8 mouse cellular contexts compared by ENCODE assay signal in the genomic region with DNA sequence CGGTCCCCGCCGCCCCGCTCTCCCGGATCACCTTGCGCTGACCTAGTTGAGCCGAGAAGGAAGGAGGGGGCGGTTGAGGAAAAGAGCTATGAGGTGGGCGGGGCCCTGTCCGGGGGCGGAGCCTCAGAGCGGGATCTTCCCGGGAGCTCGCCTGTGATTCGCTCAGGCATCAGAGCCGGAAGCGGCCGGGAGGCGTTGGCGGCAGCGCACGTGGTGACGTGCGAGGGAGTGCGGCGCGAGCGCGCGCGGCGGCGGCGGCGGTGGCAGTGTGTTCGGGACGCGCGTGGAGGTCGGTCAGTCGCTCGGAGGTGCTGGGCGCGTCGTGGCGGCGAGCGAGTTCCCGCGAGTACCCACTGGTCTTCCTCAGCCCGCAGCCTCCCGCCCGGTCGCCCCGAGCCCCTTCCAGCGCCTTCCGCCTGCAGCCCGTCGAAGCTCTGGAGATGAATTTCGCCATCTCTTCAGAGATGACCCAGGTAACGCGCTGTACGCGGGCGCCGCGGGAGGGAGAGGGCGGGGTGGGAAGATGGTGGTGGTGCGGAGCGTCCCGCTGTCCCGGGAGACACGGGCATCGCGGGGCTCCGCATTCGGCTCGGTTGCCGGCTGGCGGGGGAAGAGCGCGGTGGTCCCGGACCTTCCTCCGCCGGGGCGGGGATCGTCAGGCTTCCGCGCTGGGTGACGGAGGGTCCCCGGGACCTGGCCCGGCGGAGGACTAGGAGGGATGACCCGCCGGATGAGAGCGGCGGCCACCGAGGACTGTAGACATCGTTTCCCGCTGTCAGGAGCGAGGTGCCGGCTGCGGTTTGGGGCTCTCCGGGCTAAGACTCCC. TPM values are rescaled to one million over a fixed set of nuclear protein-coding genes. Genes with fewer than 3 reads are reported as not detected.
DNase-seq lines count a peak whose midpoint lies in the region; ATAC-seq and TF ChIP-seq lines count a peak whose summit lies in the region.

A gene (plus strand): TSS at position 195 of the 826 bp plus-strand sequence.

- H3K36me3 ChIP-seq in heart, embryonic 12.5 days, result peaks cover 3% of the 10 kb centered on the region
- H3K36me3 ChIP-seq in kidney, postnatal 0 days (ENCODE audit: insufficient read depth, low read length), result peaks cover 2% of the 10 kb centered on the region; the same call in 1 of the 2 replicates
- peaks cover under 1% of the 10 kb centered on the region; the same call in 1 of the 2 replicates for H3K36me3 ChIP-seq in liver, embryonic 11.5 days (ENCODE audit: control insufficient read depth, insufficient read depth, low read length)
- H3K36me3 ChIP-seq in stomach, embryonic 14.5 days (ENCODE audit: control insufficient read depth, insufficient read depth, low read length), result 0 out of 2 replicates have a peak, but pooled peaks cover under 1% of the 10 kb centered on the region

- TF ChIP-seq CTCF in kidney, postnatal 0 days (IDR thresholded peaks at IDR 0.05; ENCODE audit: low read depth), result no peak

- H3K9ac ChIP-seq in heart, embryonic 12.5 days, result peak within 1 kb of the TSS; percentile 95
- H3K9ac ChIP-seq in kidney, postnatal 0 days (ENCODE audit: low read depth, low read length), result peak within 1 kb of the TSS; percentile 95
- H3K9ac ChIP-seq in liver, embryonic 11.5 days (ENCODE audit: low read depth, low read length), result peak within 1 kb of the TSS; percentile 93
- peak within 1 kb of the TSS; percentile 95 for H3K9ac ChIP-seq in stomach, embryonic 14.5 days (replicated peaks; ENCODE audit: low read depth, low read length)

- peak; percentile 99 for DNase-seq in CD4-positive helper T cell, adult 2 months (ENCODE audit: low read depth, low spot score)
- DNase-seq in brain, embryonic 18.5 days (ENCODE audit: low read depth, low spot score), result peak; percentile 90
- peak; percentile 98 for DNase-seq in kidney, postnatal 0 days (ENCODE audit: low spot score)
- DNase-seq in liver, embryonic 11.5 days (ENCODE audit: low spot score), result peak; percentile 96
- DNase-seq in naive thymus-derived CD4-positive, alpha-beta T cell, adult 2 months (ENCODE audit: low read depth), result peak; percentile 99

- H3K27ac ChIP-seq in heart, embryonic 12.5 days (ENCODE audit: poor library complexity, severe bottlenecking), result peak within 1 kb of the TSS; percentile 94
- H3K27ac ChIP-seq in kidney, postnatal 0 days, result peak within 1 kb of the TSS; percentile 97
- peak within 1 kb of the TSS; percentile 92 for H3K27ac ChIP-seq in liver, embryonic 11.5 days (ENCODE audit: low read depth, low read length)
- H3K27ac ChIP-seq in stomach, embryonic 14.5 days (ENCODE audit: low read length), result peak within 1 kb of the TSS; percentile 90

- H3K4me2 ChIP-seq in heart, embryonic 12.5 days, result peak within 1 kb of the TSS; percentile 85
- H3K4me2 ChIP-seq in kidney, postnatal 0 days (ENCODE audit: low read length), result peak within 1 kb of the TSS; percentile 68
- H3K4me2 ChIP-seq in liver, embryonic 11.5 days, result peak within 1 kb of the TSS; percentile 75
- peak within 1 kb of the TSS; percentile 64 for H3K4me2 ChIP-seq in stomach, embryonic 14.5 days (replicated peaks; ENCODE audit: low read depth, low read length)

- ATAC-seq in erythroid progenitor cell, adult 5-6 weeks (replicated peaks; ENCODE audit: low FRiP score, poor library complexity, severe bottlenecking), result peak; percentile 87
- ATAC-seq in heart, embryonic 12.5 days (ENCODE audit: insufficient number of reproducible peaks, low FRiP score), result peak; percentile 95
- ATAC-seq in kidney, postnatal 0 days (replicated peaks; ENCODE audit: low FRiP score, low read depth), result peak; percentile 95
- ATAC-seq in liver, embryonic 11.5 days (replicated peaks; ENCODE audit: low FRiP score), result peak; percentile 88
- ATAC-seq in stomach, embryonic 14.5 days (ENCODE audit: insufficient number of reproducible peaks, insufficient read depth, low FRiP score, low read depth), result peak; percentile 95

- H3K9me3 ChIP-seq in heart, embryonic 12.5 days (replicated peaks), result no peaks in the 10 kb centered on the region
- H3K9me3 ChIP-seq in kidney, postnatal 0 days (replicated peaks; ENCODE audit: low read length), result no peaks in the 10 kb centered on the region
- no peaks in the 10 kb centered on the region for H3K9me3 ChIP-seq in liver, embryonic 11.5 days (ENCODE audit: control insufficient read depth, low read length)
- H3K9me3 ChIP-seq in stomach, embryonic 14.5 days (ENCODE audit: control insufficient read depth, low read depth, low read length), result no peaks in the 10 kb centered on the region

- peak within 1 kb of the TSS; percentile 76 for H3K4me3 ChIP-seq in heart, embryonic 12.5 days
- peak within 1 kb of the TSS; percentile 94 for H3K4me3 ChIP-seq in kidney, postnatal 0 days (replicated peaks; ENCODE audit: low read depth, low read length)
- peak within 1 kb of the TSS; percentile 93 for H3K4me3 ChIP-seq in liver, embryonic 11.5 days (ENCODE audit: low read depth, low read length)
- H3K4me3 ChIP-seq in stomach, embryonic 14.5 days (ENCODE audit: low read depth, low read length), result peak within 1 kb of the TSS; percentile 96

- WGBS in heart, embryonic 12.5 days, result under 1% methylated on average over 85 of the region's 104 CpGs
- WGBS in kidney, postnatal 0 days, result under 1% methylated on average over 95 of the region's 104 CpGs
- WGBS in liver, embryonic 11.5 days, result under 1% methylated on average over 103 of the region's 104 CpGs
- WGBS in stomach, embryonic 14.5 days, result under 1% methylated on average over 90 of the region's 104 CpGs

- H3K4me1 ChIP-seq in heart, embryonic 12.5 days (replicated peaks), result peaks cover 51% of the 10 kb centered on the region
- 0 out of 2 replicates have a peak, but pooled peaks cover 8% of the 10 kb centered on the region for H3K4me1 ChIP-seq in kidney, postnatal 0 days (replicated peaks; ENCODE audit: insufficient read depth, low read length)
- peaks cover 30% of the 10 kb centered on the region for H3K4me1 ChIP-seq in liver, embryonic 11.5 days (replicated peaks; ENCODE audit: control insufficient read depth, insufficient read depth, low read length)
- H3K4me1 ChIP-seq in stomach, embryonic 14.5 days (ENCODE audit: control insufficient read depth, insufficient read depth, low read length), result peaks cover 21% of the 10 kb centered on the region

- no peaks in the 10 kb centered on the region for H3K27me3 ChIP-seq in heart, embryonic 12.5 days (replicated peaks)
- no peaks in the 10 kb centered on the region for H3K27me3 ChIP-seq in kidney, postnatal 0 days (ENCODE audit: insufficient read depth, low read length)
- H3K27me3 ChIP-seq in liver, embryonic 11.5 days (replicated peaks; ENCODE audit: control insufficient read depth, insufficient read depth, low read length), result no peaks in the 10 kb centered on the region
- H3K27me3 ChIP-seq in stomach, embryonic 14.5 days (ENCODE audit: control insufficient read depth, insufficient read depth, low read length), result no peaks in the 10 kb centered on the region

RNA-seq across cellular contexts. Expression of the gene that starts here (rescaled TPM):
- total RNA-seq in erythroid progenitor cell, adult 5-6 weeks (2015; ENCODE audit: low replicate concordance), result 54.1 and 68.8 TPM in 2 replicates
- total RNA-seq in erythroid progenitor cell, adult 5-6 weeks (2017; ENCODE audit: low replicate concordance), result 51.1 and 58.4 TPM in 2 replicates
- 297 and 319 TPM in 2 replicates for polyA plus RNA-seq in heart, embryonic 12.5 days (2016; fragmentation: Nextera tagmentation; extraction: Ambion mirVana)
- polyA plus RNA-seq in kidney, postnatal 0 days (2015; fragmentation: Nextera tagmentation; extraction: Ambion mirVana), result 432 and 474 TPM in 2 replicates
- polyA plus RNA-seq in liver, embryonic 11.5 days (2014; fragmentation: Nextera tagmentation; extraction: Ambion mirVana), result 231 and 259 TPM in 2 replicates
- 201 and 217 TPM in 2 replicates for polyA plus RNA-seq in stomach, embryonic 14.5 days (2014; fragmentation: Nextera tagmentation; extraction: Ambion mirVana)

Comparison
In these comparisons a context has a peak if more than half of its experiments do, and no peak if none do; other contexts are left out.
1. Peak in every context shown above with its lines: DNase-seq, ATAC-seq, H3K4me3 ChIP-seq and H3K27ac ChIP-seq.